Mouse (Mus musculus) lung, adult 2 months (tissue): ENCODE data around the gene Gm9732.
"Not testable (repeated sequence)": the region's sequence is repeated elsewhere in the genome, so short reads cannot be mapped to it uniquely, and the experiment has no call there.

ENCODE experiments used
- CTCF ChIP-seq: fragments of 200-500 bp; IDR thresholded peaks from 2 replicates; pipeline ENCODE4 v1.5.1; 2011; ENCODE audit warnings: mild to moderate bottlenecking, low read length, control low read depth; ENCODE audit not compliant: insufficient read depth
- POLR2A ChIP-seq: fragments of 200-500 bp; IDR thresholded peaks from 2 replicates; pipeline ENCODE4 v1.6.1; 2011; ENCODE audit warnings: low read depth, mild to moderate bottlenecking, control low read depth, low read length, borderline replicate concordance; ENCODE audit errors: extremely low read depth

DNA sequence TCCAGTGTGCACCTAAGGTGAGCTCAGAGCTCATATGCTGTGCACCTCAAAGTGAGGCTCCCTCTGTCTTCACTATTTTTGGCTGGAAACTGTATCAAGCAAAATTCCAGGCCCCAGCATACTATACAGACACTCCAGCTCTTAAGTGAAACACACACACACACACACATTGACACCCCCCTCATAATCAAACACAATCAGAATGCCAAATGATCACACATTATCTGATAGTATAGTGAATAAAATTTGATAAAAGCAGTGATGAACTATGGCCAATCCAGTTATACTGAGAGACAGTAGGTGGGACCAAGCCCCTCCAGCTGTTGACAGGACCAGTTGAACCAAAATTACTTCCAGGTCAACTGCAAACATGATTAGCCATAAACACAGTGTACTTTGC, 44.7 kb downstream of the Gm9732 start:
- TF ChIP-seq CTCF, POLR2A: not testable (repeated sequence)
